Comparison of ENCODE assay signal across 13 mouse cellular contexts in genomic region chr4:130556224-130556623, GRCm38 (mm10). TPM values are rescaled to one million over a fixed set of nuclear protein-coding genes. Genes with fewer than 3 reads are reported as not detected.
DNase-seq lines count a peak whose midpoint lies in the region; ATAC-seq and TF ChIP-seq lines count a peak whose summit lies in the region.
"Had no signal": no experiment of that assay in that cellular context is flagged by ENCODE, and none has a peak within 500 bp of the region (broad histone marks: within the 10 kb centered on the region; RNA-seq: fewer than 3 reads in every experiment).

No protein-coding gene starts in this region.

- H3K4me3 ChIP-seq in hindbrain, embryonic 11.5 days (ENCODE audit: low read depth, low read length) = no peak overlapping the region
- no peak overlapping the region for H3K4me3 ChIP-seq in hindbrain, embryonic 16.5 days (ENCODE audit: low read length)
- no peak overlapping the region for H3K4me3 ChIP-seq in lung, postnatal 0 days (ENCODE audit: low read depth, low read length)
- no peak overlapping the region for H3K4me3 ChIP-seq in lung, adult 2 months (replicated peaks; ENCODE audit: extremely low read depth, low read depth, low read length)
- H3K4me3 ChIP-seq in forebrain, embryonic 11.5 days (ENCODE audit: low read depth, low read length) = no peak overlapping the region
- H3K4me3 ChIP-seq in midbrain, postnatal 0 days (ENCODE audit: low read depth, low read length) = no peak overlapping the region
- H3K4me3 ChIP-seq: heart, embryonic 15.5 days had no signal

- H3K36me3 ChIP-seq in hindbrain, embryonic 11.5 days (ENCODE audit: control insufficient read depth, insufficient read depth, low read length) = no peaks in the 10 kb centered on the region
- H3K36me3 ChIP-seq in hindbrain, embryonic 16.5 days (ENCODE audit: control insufficient read depth, insufficient read depth, low read length) = no peaks in the 10 kb centered on the region
- no peaks in the 10 kb centered on the region for H3K36me3 ChIP-seq in lung, postnatal 0 days (ENCODE audit: insufficient read depth, low read length)
- H3K36me3 ChIP-seq in forebrain, embryonic 11.5 days (ENCODE audit: control insufficient read depth, insufficient read depth, low read length) = no peaks in the 10 kb centered on the region
- no peaks in the 10 kb centered on the region for H3K36me3 ChIP-seq in midbrain, postnatal 0 days (ENCODE audit: insufficient read depth, low read length)
- H3K36me3 ChIP-seq: heart, embryonic 15.5 days had no signal

- TF ChIP-seq CTCF in lung, postnatal 0 days (IDR thresholded peaks at IDR 0.05) = peak; percentile 44
- no peak for TF ChIP-seq CTCF in lung, adult 2 months (IDR thresholded peaks at IDR 0.05; ENCODE audit: insufficient read depth, low read length)
- TF ChIP-seq CTCF in midbrain, postnatal 0 days (IDR thresholded peaks at IDR 0.05) = peak; percentile 43

- DNase-seq in hindbrain, embryonic 11.5 days (ENCODE audit: low spot score) = peak; percentile 73
- peak; percentile 22 for DNase-seq in lung, postnatal 0 days (ENCODE audit: low spot score)
- DNase-seq in lung, adult 2 months = no peak
- DNase-seq in forebrain, embryonic 11.5 days (ENCODE audit: low spot score) = no peak
- peak; percentile 63 for DNase-seq in midbrain, postnatal 0 days (ENCODE audit: low spot score)
- no peak for DNase-seq in right cerebral cortex, postnatal 4 days
- no peak for DNase-seq in Muller cell, postnatal 12 days (ENCODE audit: inconsistent ontology term)
- DNase-seq: adrenal gland, adult 8-10 months; right cerebral cortex, postnatal 14 days; thymus, adult 2 months had no signal

- no peak for TF ChIP-seq POLR2A in lung, adult 2 months (IDR thresholded peaks at IDR 0.05; ENCODE audit: borderline replicate concordance, extremely low read depth, low read depth, low read length)

- H3K27me3 ChIP-seq in hindbrain, embryonic 11.5 days (ENCODE audit: control insufficient read depth, insufficient read depth, low read length) = no peaks in the 10 kb centered on the region
- H3K27me3 ChIP-seq in hindbrain, embryonic 16.5 days (replicated peaks; ENCODE audit: control insufficient read depth, insufficient read depth, low read length) = no peaks in the 10 kb centered on the region
- H3K27me3 ChIP-seq in lung, postnatal 0 days (replicated peaks; ENCODE audit: insufficient read depth, low read length) = no peaks in the 10 kb centered on the region
- no peaks in the 10 kb centered on the region for H3K27me3 ChIP-seq in forebrain, embryonic 11.5 days (ENCODE audit: control insufficient read depth, insufficient read depth, low read length)
- H3K27me3 ChIP-seq in midbrain, postnatal 0 days (ENCODE audit: insufficient read depth, low read length) = no peaks in the 10 kb centered on the region
- H3K27me3 ChIP-seq: CH12.LX; heart, embryonic 15.5 days had no signal

- no peak overlapping the region for H3K9ac ChIP-seq in hindbrain, embryonic 11.5 days (ENCODE audit: low read depth, low read length)
- H3K9ac ChIP-seq in hindbrain, embryonic 16.5 days (ENCODE audit: low read depth, low read length) = no peak overlapping the region
- no peak overlapping the region for H3K9ac ChIP-seq in lung, postnatal 0 days (replicated peaks; ENCODE audit: low read depth)
- H3K9ac ChIP-seq in forebrain, embryonic 11.5 days (ENCODE audit: low read length) = no peak overlapping the region
- H3K9ac ChIP-seq in midbrain, postnatal 0 days (replicated peaks; ENCODE audit: low read length, poor library complexity, severe bottlenecking) = no peak overlapping the region
- H3K9ac ChIP-seq: heart, embryonic 15.5 days had no signal

- peaks cover 15% of the 10 kb centered on the region for H3K4me1 ChIP-seq in hindbrain, embryonic 11.5 days (replicated peaks; ENCODE audit: control insufficient read depth, insufficient read depth, low read length)
- peaks cover 32% of the 10 kb centered on the region for H3K4me1 ChIP-seq in hindbrain, embryonic 16.5 days (ENCODE audit: control insufficient read depth, insufficient read depth, low read depth, low read length)
- H3K4me1 ChIP-seq in lung, postnatal 0 days (ENCODE audit: insufficient read depth, low read depth, low read length) = no peaks in the 10 kb centered on the region
- H3K4me1 ChIP-seq in lung, adult 2 months (ENCODE audit: control insufficient read depth, insufficient read depth, low read length) = no peaks in the 10 kb centered on the region
- peaks cover 18% of the 10 kb centered on the region for H3K4me1 ChIP-seq in forebrain, embryonic 11.5 days (replicated peaks; ENCODE audit: control insufficient read depth, insufficient read depth, low read length)
- peaks cover 20% of the 10 kb centered on the region; the same call in 1 of the 2 replicates for H3K4me1 ChIP-seq in midbrain, postnatal 0 days (ENCODE audit: insufficient read depth, low read length)

- WGBS in hindbrain, embryonic 11.5 days = 33% methylated on average over 5 of the region's 5 CpGs
- 30% methylated on average over 5 of the region's 5 CpGs for WGBS in hindbrain, embryonic 16.5 days
- 53% methylated on average over 5 of the region's 5 CpGs for WGBS in lung, postnatal 0 days
- 54% methylated on average over 5 of the region's 5 CpGs for WGBS in lung, adult 2 months
- 49% methylated on average over 5 of the region's 5 CpGs for WGBS in forebrain, embryonic 11.5 days
- WGBS in midbrain, postnatal 0 days = 32% methylated on average over 5 of the region's 5 CpGs

- H3K27ac ChIP-seq in hindbrain, embryonic 11.5 days (ENCODE audit: low read depth, low read length) = peak overlapping the region; percentile 73
- H3K27ac ChIP-seq in hindbrain, embryonic 16.5 days (ENCODE audit: low read depth, low read length) = no peak overlapping the region; the same call in 1 of the 2 replicates
- H3K27ac ChIP-seq in lung, postnatal 0 days (ENCODE audit: low read length) = no peak overlapping the region
- H3K27ac ChIP-seq in forebrain, embryonic 11.5 days (ENCODE audit: low read depth, low read length) = peak overlapping the region; percentile 57
- no peak overlapping the region for H3K27ac ChIP-seq in midbrain, postnatal 0 days (ENCODE audit: low read depth, low read length)
- H3K27ac ChIP-seq: heart, embryonic 15.5 days had no signal

- no peak for TF ChIP-seq EP300 in lung, postnatal 0 days (IDR thresholded peaks at IDR 0.05)

- H3K4me2 ChIP-seq in hindbrain, embryonic 11.5 days (replicated peaks; ENCODE audit: low read depth, low read length) = no peak overlapping the region
- no peak overlapping the region for H3K4me2 ChIP-seq in hindbrain, embryonic 16.5 days (ENCODE audit: low read length)
- no peak overlapping the region for H3K4me2 ChIP-seq in lung, postnatal 0 days (replicated peaks; ENCODE audit: low read depth, low read length)
- no peak overlapping the region for H3K4me2 ChIP-seq in forebrain, embryonic 11.5 days (ENCODE audit: low read depth, low read length, severe bottlenecking)
- no peak overlapping the region for H3K4me2 ChIP-seq in midbrain, postnatal 0 days (ENCODE audit: low read depth, low read length, poor library complexity, severe bottlenecking)
- H3K4me2 ChIP-seq: heart, embryonic 15.5 days had no signal

- no peaks in the 10 kb centered on the region for H3K9me3 ChIP-seq in hindbrain, embryonic 11.5 days (ENCODE audit: control insufficient read depth, low read length)
- no peaks in the 10 kb centered on the region for H3K9me3 ChIP-seq in hindbrain, embryonic 16.5 days (ENCODE audit: control insufficient read depth, low read length)
- H3K9me3 ChIP-seq in lung, postnatal 0 days (ENCODE audit: low read length) = no peaks in the 10 kb centered on the region
- H3K9me3 ChIP-seq in forebrain, embryonic 11.5 days (ENCODE audit: control insufficient read depth, low read length) = no peaks in the 10 kb centered on the region
- H3K9me3 ChIP-seq in midbrain, postnatal 0 days (ENCODE audit: low read length) = no peaks in the 10 kb centered on the region
- H3K9me3 ChIP-seq: heart, embryonic 15.5 days had no signal

- ATAC-seq in hindbrain, embryonic 11.5 days (ENCODE audit: low FRiP score) = peak; percentile 76
- no peak for ATAC-seq in hindbrain, embryonic 16.5 days
- ATAC-seq in lung, postnatal 0 days = peak; percentile 34; the same call in 1 of the 2 replicates
- peak; percentile 44; the same call in 1 of the 2 replicates for ATAC-seq in forebrain, embryonic 11.5 days (replicated peaks; ENCODE audit: low FRiP score)
- no peak for ATAC-seq in midbrain, postnatal 0 days (ENCODE audit: low FRiP score)

RNA-seq across cellular contexts. Expression of gene Nkain1, which starts 17.7 kb away (rescaled TPM):
- polyA plus RNA-seq in hindbrain, embryonic 11.5 days (2014; fragmentation: Nextera tagmentation; extraction: Ambion mirVana) = 21.6 and 27.4 TPM in 2 replicates
- 2.4 and 6.6 TPM in 2 replicates for polyA plus RNA-seq in hindbrain, embryonic 16.5 days (2015; fragmentation: Nextera tagmentation; extraction: Ambion mirVana)
- 0.13 and 0.33 TPM in 2 replicates for polyA plus RNA-seq in lung, postnatal 0 days (2015; fragmentation: Nextera tagmentation; extraction: Ambion mirVana)
- 12.1 and 14.8 TPM in 2 replicates for polyA plus RNA-seq in lung, adult 2 months (2012; rRNA removed)
- 12.5 and 18.5 TPM in 2 replicates for polyA plus RNA-seq in forebrain, embryonic 11.5 days (2014; fragmentation: Nextera tagmentation; extraction: Ambion mirVana)
- 245 and 267 TPM in 2 replicates for total RNA-seq in midbrain, postnatal 0 days (2014; rRNA removed)
- 8.2 and 10.2 TPM in 2 replicates for polyA plus RNA-seq in midbrain, postnatal 0 days (2015; fragmentation: Nextera tagmentation; extraction: Ambion mirVana)

Comparison
In these comparisons a context has a peak if more than half of its experiments do, and no peak if none do; other contexts are left out.
1. ATAC-seq: peak in hindbrain, embryonic 11.5 days (single experiment), lung, postnatal 0 days (single experiment) and forebrain, embryonic 11.5 days (single experiment); none in hindbrain, embryonic 16.5 days (single experiment) and midbrain, postnatal 0 days (single experiment).
2. DNase-seq: peak in hindbrain, embryonic 11.5 days (single experiment), lung, postnatal 0 days (single experiment) and midbrain, postnatal 0 days (single experiment); none in lung, adult 2 months (single experiment), forebrain, embryonic 11.5 days (single experiment), right cerebral cortex, postnatal 4 days (single experiment) and Muller cell, postnatal 12 days (single experiment).
3. H3K27ac ChIP-seq: peak in hindbrain, embryonic 11.5 days (single experiment) and forebrain, embryonic 11.5 days (single experiment); none in hindbrain, embryonic 16.5 days (single experiment), lung, postnatal 0 days (single experiment) and midbrain, postnatal 0 days (single experiment).